Mouse (Mus musculus) stomach, postnatal 0 days (tissue): ENCODE data around the gene Nt5dc1.

Experiments used
- CTCF ChIP-seq: IDR thresholded peaks from 2 replicates; pipeline ENCODE4 v1.5.1; 2016; ENCODE audit warnings: antibody characterized with exemption, low read depth, mild to moderate bottlenecking, moderate library complexity
- EP300 ChIP-seq: optimal IDR thresholded peaks from 2 replicates; pipeline ENCODE3; 2016; ENCODE audit warnings: antibody characterized with exemption

DNA sequence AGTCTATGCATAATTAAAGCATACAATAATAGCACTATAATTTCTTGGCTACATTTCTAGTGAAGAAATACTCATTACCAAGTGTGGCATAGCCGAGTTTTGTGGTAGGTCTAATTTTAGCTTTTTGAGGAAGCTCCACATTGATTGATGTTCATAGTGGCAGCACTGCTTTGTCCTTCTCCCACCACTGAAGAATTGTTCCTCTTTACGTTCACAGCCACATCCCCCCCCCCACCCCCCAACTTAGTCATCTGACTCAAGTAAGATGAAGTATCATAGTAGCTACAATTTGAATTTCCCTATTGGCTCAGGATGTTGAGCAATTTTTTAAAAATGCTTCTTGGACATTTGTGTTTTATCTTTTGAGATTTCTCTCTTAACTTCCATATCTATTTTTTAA lies 168.8 kb downstream of the Nt5dc1 start:
- no peak for TF ChIP-seq CTCF
- TF ChIP-seq EP300: no peak
